Mouse (Mus musculus) neural tube, embryonic 10.5 days (tissue): ENCODE data around the gene Tbl1xr1.

Experiments used
- DNase-seq: peaks from one replicate; pipeline ENCODE4 v3.0.0-alpha.2; 2017; ENCODE audit warnings: low spot score; ENCODE audit errors: extremely low spot score

The Tbl1xr1 gene

DNA sequence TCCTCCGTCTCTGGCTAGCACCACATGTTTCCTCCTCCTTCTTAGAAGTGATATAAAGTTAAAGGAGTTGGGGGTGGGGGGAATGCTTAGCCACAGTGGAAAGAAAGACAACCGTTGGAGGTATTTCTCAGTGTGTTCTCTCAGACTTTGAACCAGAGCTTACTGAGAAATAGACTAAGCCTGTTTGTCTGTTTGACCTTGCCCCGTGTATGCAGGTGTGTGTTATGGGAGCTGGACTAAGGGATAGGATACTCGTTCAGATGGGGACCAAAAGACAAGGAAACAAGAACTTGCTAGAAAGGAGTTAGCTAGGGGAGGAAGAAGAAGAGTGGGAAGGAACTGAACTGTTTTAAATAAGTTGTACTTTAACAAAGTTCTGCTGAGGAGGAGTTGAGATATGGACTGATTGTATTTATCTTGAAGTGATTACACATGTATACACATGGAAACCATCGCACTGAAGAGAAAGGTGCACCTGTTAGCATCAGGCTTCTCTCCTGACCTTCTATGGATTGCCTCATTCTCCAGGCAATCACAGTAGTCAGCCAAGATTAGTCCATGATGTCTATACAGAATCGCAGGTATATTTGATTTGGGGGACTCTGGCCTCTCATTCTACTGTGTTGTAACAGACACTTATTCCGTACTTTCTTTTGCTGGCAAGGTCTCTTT lies 117.9 kb downstream of the Tbl1xr1 start:
- no peak for DNase-seq

DNA sequence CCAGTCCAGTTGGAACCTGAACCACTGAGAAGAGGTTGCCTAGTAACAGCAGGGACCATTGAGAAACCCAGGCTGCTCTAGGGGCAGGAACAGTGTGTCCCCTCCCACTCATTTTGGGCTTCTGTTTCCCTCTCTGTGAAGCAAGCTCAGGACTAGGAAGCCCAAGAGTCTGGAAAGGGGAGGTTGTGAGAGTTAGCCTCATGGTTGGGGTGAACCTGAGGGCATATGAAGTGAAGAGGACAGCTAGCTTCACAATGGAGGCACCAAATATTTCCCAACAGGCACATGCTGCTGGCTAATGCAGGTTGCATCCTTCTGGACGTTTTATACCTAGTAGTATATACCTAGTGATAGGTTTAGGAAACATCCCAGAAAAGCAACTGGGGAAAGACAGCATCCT lies 122.3 kb downstream of the Tbl1xr1 start:
- DNase-seq: no peak

DNA sequence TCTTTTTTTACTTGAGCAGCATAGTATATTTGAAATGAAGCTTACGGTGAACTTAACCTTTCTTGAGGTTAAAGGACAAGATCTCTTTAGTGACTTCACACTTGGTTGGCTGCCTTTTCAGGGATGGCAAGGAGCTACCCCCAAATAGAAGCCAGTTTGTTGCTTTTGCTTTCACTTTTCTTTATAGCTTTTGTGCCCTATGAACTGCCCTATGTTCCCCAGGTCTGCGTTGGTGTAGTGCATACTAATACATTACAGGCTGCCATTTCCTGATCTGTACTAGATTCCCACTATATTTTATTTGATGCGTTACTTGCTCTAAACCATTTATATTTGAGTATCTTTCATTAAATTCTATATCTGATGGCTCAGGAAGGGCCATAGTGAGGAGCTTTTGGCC lies 127.7 kb downstream of the Tbl1xr1 start:
- DNase-seq: no peak

GRCm38 (mm10) chr3:22221557-22221956 lies 145.1 kb downstream of the Tbl1xr1 start:
- DNase-seq: no peak

GRCm38 (mm10) chr3:22222351-22222750 lies 145.9 kb downstream of the Tbl1xr1 start:
- DNase-seq: no peak

DNA sequence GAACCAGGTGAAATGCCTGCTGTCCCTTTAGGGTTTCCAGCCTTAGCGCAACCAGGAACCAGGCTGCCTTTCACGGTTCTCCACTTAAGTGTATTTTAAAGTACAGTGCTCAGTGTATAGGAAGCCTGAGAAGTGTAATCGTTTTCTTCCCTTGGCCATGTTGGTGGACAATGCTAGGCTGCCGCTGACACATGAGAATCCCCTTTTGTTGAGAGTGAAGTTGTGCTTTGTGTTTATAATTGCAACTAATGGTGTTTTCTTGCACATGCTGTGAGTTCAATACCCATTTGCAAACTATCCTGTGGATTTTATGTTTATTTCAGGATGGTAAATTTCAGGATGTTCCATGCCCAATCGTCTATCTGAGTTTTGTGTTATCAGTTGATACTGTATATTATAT lies 146.6 kb downstream of the Tbl1xr1 start:
- DNase-seq: no peak

GRCm38 (mm10) chr3:22228052-22228451 lies 151.6 kb downstream of the Tbl1xr1 start:
- DNase-seq: no peak

DNA sequence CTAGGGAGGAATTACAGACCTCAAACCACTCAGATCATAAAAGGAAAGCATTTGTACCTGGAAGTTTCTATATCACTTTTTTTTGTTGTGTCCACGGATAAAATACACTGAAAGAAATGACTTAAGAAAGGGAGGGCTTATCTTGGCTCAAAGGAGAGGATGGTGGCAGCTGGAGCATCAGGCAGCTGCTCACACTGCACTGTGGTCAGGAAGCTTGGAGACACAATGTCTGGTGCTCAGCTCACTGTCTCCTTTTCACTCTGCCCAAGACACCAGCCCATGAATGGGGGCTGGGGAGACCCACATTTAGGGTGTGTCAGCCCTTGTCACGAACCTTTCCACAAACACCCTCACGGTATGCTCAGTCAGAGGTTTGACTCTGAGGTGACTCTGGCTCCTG lies 154.2 kb downstream of the Tbl1xr1 start:
- no peak for DNase-seq

DNA sequence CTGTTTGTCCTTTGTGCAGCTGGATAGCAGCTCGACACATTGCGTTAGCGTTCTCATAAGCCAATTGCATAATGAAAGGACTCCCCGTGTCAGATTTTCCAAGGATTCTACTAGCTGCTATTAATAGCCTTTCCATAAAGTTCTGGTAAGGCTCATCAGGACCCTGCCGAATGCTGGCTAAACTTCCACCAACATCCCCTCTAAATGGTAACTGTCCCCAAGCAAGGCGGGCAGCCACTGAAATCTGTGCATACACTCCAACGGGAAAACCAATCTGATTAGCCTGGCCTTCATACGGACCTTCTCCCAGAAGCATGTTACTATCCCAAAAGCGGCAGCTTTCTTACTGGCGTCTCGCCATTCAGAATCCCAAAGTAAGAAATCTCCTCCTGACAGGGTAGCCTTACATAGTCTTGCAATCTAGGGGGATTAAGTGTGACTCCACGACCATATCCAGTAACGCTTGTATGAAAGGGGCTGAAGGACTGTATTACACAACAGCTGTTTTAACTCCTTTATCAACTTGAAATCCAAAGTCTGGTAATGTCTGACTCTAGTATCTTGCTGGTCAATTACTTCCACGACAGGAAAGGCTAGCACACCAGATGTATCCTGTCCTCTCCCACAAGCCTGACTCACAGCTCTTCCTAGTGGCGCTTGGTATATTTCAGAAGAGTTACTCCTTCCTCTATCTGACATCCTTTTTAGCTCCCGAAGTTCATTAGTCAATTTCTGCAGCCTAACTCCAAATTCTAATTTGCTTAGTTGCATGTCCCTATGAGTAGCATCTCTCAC lies 161.9 kb downstream of the Tbl1xr1 start:
- DNase-seq: no peak
